Mouse (Mus musculus): Measurements from ENCODE around the gene Phc3. TPM values are rescaled to one million over a fixed set of nuclear protein-coding genes. Genes with fewer than 3 reads are reported as not detected.
A peak's percentile ranks its signal among the peaks of the same experiment; 100 is the strongest.
"Not testable (repeated sequence)": the region's sequence is repeated elsewhere in the genome, so short reads cannot be mapped to it uniquely, and the experiment has no call there.

Gene Phc3
- total RNA-seq, 2 experiments from 2014 or later = 21.2 to 26.6 TPM

- no peak for DNase-seq
Measured at GRCm38 (mm10) chr3:30868625-30869024, 100.6 kb downstream of the Phc3 start.

- peak; percentile 12 for DNase-seq
Measured at GRCm38 (mm10) chr3:30868176-30868575, 101.0 kb downstream of the Phc3 start.

- no peak for DNase-seq
Measured at GRCm38 (mm10) chr3:30864640-30865039, 104.6 kb downstream of the Phc3 start.

DNA sequence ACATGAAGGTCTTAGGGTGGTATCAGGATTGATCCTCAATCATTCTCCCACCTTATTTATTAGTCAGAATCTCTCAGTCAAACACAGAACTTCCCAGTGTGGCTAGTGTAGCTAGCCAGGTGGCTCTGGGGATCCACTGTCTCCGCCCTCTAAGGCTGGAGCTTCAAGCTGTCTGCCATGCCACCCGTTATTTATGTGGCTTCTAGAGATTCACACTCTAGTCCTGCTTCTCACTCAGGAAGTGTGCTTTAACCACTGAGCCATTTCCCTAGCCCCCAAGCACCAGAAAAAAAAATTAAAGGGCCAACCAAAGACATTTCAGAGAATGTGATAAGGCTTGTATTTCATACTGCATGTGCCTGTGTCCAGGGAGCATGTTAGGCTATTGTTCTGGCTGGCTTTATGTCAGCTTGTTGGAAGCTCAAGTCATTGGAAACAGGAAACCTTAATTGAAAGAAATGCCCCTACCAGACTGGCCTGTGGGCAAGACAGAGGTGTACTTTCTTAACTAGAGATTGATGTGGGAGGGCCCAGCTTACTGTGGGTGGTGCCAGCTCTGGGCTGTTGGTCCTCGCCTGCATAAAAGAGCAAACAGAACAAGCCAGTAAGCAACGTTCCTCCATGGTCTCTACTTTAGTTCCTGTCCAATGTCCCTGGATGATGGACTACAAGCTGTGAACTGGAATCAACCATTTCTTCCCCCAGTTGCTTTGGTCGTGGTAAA lies 105.3 kb downstream of the Phc3 start:
- no peak for DNase-seq

- DNase-seq = no peak
Measured at GRCm38 (mm10) chr3:30860705-30861104, 108.5 kb downstream of the Phc3 start.

GRCm38 (mm10) chr3:30859599-30859998 lies 109.6 kb downstream of the Phc3 start:
- not testable (repeated sequence) for DNase-seq

GRCm38 (mm10) chr3:30855604-30856458 lies 113.4 kb downstream of the Phc3 start, which contains the start of gene Gpr160:
Gene Gpr160, plus strand, starts transcription at chr3:30855950.
- DNase-seq = peak; percentile 84

- DNase-seq = no peak
Measured at GRCm38 (mm10) chr3:30853596-30853995, 115.6 kb downstream of the Phc3 start.

- DNase-seq = no peak
Measured at GRCm38 (mm10) chr3:30851422-30851821, 117.8 kb downstream of the Phc3 start.

Other genes starting within 250 kb of the Phc3 start
- under 1 TPM in 1 of 2 experiments, not detected in 1; 0.12 TPM for gene Samd7, start 223.1 kb downstream of the Phc3 start, total RNA-seq (2021)
- 10 to 100 TPM; 66.5 to 74.7 TPM for gene Sec62, start 176.5 kb downstream of the Phc3 start, total RNA-seq (2021)
- 1 to 10 TPM; 3.8 to 4.9 TPM for gene Gpr160, start 113.5 kb downstream of the Phc3 start, total RNA-seq (2021)
- 10 to 100 TPM; 44.2 to 48.6 TPM for gene Prkci, start 26.3 kb upstream of the Phc3 start, total RNA-seq (2021)
- gene Skil, start 125.6 kb upstream of the Phc3 start, total RNA-seq (2021) = 10 to 100 TPM; 37.7 to 53.8 TPM
- 10 to 100 TPM; 15.7 to 16.8 TPM for gene Cldn11, start 180.5 kb upstream of the Phc3 start, total RNA-seq (2021)

Measured in adrenal gland, postnatal 10 days (tissue).